Mouse (Mus musculus) G1E (cell line): ENCODE data around the gene Tmem254b.
"Not testable (repeated sequence)": the region's sequence is repeated elsewhere in the genome, so short reads cannot be mapped to it uniquely, and the experiment has no call there.

Experiments
- CTCF ChIP-seq: IDR thresholded peaks from 2 replicates; pipeline ENCODE4 v1.5.1; 2012; ENCODE audit warnings: low read depth, low read length, inconsistent platforms, mixed read lengths
- GATA1 ChIP-seq: IDR thresholded peaks from 2 replicates; pipeline ENCODE4 v1.6.1; 2012; ENCODE audit warnings: borderline replicate concordance, low read length, inconsistent platforms, mixed read lengths
- TAL1 ChIP-seq: conservative IDR thresholded peaks from 2 replicates; pipeline ENCODE4 v1.6.1; 2012; ENCODE audit warnings: low read depth, low read length, inconsistent platforms, mixed read lengths

DNA sequence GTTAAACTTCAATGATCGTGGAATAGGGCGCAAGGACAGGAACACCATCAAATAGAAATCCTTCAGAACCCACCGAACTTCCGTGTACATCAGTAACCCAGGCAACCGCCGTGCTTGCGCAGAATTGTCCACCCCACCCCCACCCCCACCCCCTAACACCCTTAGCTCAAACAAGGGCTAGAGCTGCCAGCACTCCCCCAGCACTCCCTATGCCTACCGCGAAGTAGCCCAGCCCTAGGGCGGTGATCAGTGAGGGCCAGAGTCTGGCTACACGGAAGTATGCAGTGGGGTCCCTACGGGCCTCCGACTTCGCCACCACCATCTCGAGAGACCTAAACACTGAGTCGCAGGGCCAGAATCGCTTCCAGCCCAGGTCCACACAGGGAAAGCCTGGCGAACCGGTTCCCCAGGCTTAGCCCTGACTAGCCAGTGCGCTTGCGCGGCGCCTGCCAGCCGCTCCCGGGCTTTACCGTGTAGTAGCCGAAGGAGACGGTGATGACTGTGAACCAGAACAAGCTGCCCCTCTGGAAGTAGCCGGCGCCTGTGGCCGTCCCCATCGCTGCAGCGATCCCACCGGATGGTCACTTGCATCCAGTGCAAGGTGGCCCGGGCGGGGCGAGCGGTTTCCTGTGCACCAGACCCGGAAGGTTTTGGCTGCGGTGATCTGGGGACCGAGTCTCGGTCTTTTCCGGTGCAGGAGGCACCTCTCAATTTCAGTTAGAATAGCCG lies 480 bp downstream of the Tmem254b start:
- not testable (repeated sequence) for TF ChIP-seq CTCF, TAL1, GATA1
